Mouse (Mus musculus) G1E (cell line): ENCODE data around the gene Rimkla. TPM values are rescaled to one million over a fixed set of nuclear protein-coding genes. Genes with fewer than 3 reads are reported as not detected.

Experiments used
- ATAC-seq: 2 replicates; pipeline ENCODE4 v1.8.0; 2016; ENCODE audit warnings: mild to moderate bottlenecking; ENCODE audit not compliant: insufficient number of reproducible peaks, poor library complexity, low FRiP score, severe bottlenecking; ENCODE audit errors: extremely low read depth
- DNase-seq: peaks from one replicate; pipeline ENCODE4 v3.0.0; 2012; ENCODE audit warnings: low spot score
- H3K27me3 ChIP-seq: 2 replicates; pipeline ENCODE4 v1.6.1; 2012; ENCODE audit warnings: mild to moderate bottlenecking, low read length, inconsistent platforms; ENCODE audit not compliant: insufficient read depth
- H3K36me3 ChIP-seq: replicated peaks from 2 replicates; pipeline ENCODE3; 2012; ENCODE audit warnings: mild to moderate bottlenecking, inconsistent platforms
- H3K4me1 ChIP-seq: 2 replicates; pipeline ENCODE4 v1.6.1; 2012; ENCODE audit warnings: low read depth, low read length, inconsistent platforms, mixed read lengths; ENCODE audit not compliant: insufficient read depth
- H3K4me3 ChIP-seq: 2 replicates; pipeline ENCODE4 v1.5.1; 2012; ENCODE audit warnings: low read depth, mild to moderate bottlenecking, inconsistent platforms, low read length, moderate library complexity, mixed read lengths
- H3K9me3 ChIP-seq: replicated peaks from 2 replicates; pipeline ENCODE4 v1.6.1; 2012; ENCODE audit warnings: inconsistent platforms
- CTCF ChIP-seq: IDR thresholded peaks from 2 replicates; pipeline ENCODE4 v1.5.1; 2012; ENCODE audit warnings: low read depth, low read length, inconsistent platforms, mixed read lengths
- GATA1 ChIP-seq: IDR thresholded peaks from 2 replicates; pipeline ENCODE4 v1.6.1; 2012; ENCODE audit warnings: borderline replicate concordance, low read length, inconsistent platforms, mixed read lengths
- GATA2 ChIP-seq: IDR thresholded peaks from 2 replicates; pipeline ENCODE4 v1.6.1; 2012; ENCODE audit warnings: low read depth, low read length, inconsistent platforms, borderline replicate concordance
- POLR2AphosphoS5 ChIP-seq: IDR thresholded peaks from 2 replicates; pipeline ENCODE4 v1.6.1; 2012; ENCODE audit warnings: low read depth, low read length, inconsistent platforms; ENCODE audit not compliant: insufficient replicate concordance
- TAL1 ChIP-seq: conservative IDR thresholded peaks from 2 replicates; pipeline ENCODE4 v1.6.1; 2012; ENCODE audit warnings: low read depth, low read length, inconsistent platforms, mixed read lengths
- polyA plus RNA-seq: library from polyadenylated mRNA; stranded (reverse); fragments of >175 nt; gene quantifications from 2 replicates; pipeline ENCODE4 v1.2.3, GENCODE M21; 2012
- total RNA-seq, 2 experiments: library from RNA; stranded (forward) in 1 of 2; stranded (reverse) in 1 of 2; fragments of 200-1000 nt in 1 of 2; fragments of >200 nt in 1 of 2; fragmentation: Nextera tagmentation in 1 of 2; gene quantifications; 2 replicates each; pipeline ENCODE4 v1.2.3; 2014 to 2017

Gene Rimkla
- total and polyA plus RNA-seq, 3 experiments: not detected

DNA sequence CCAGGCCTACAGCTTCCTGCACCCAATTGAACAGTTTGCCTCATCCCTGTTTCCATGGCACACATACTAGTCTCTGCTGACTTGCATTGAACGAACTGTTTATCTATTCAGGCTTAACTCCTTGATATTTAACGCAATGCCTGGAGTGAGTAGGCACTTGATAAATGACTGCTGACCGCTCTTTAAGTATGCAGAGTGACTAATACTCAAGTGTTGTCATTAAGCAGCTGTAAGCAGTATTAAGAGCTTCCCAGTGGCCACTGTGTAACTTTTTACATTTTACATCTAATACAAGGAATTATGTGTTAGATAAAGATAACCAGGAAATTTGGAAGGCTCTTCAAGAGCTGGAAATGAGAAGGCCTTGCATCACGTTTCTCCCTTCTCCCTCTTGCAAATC is 42.7 kb upstream of the Rimkla start:
- no peak overlapping the region for H3K4me3 ChIP-seq
- TF ChIP-seq GATA2 (no peak), TAL1 (no peak), CTCF (no peak), POLR2AphosphoS5 (no peak), GATA1 (no peak)
- no peaks in the 10 kb centered on the region for H3K9me3 ChIP-seq
- peaks cover 9% of the 10 kb centered on the region; the same call in 1 of the 2 replicates for H3K27me3 ChIP-seq
- DNase-seq (no peak), ATAC-seq (no peak)
- no peaks in the 10 kb centered on the region for H3K36me3 ChIP-seq
- H3K4me1 ChIP-seq: peaks cover 7% of the 10 kb centered on the region

DNA sequence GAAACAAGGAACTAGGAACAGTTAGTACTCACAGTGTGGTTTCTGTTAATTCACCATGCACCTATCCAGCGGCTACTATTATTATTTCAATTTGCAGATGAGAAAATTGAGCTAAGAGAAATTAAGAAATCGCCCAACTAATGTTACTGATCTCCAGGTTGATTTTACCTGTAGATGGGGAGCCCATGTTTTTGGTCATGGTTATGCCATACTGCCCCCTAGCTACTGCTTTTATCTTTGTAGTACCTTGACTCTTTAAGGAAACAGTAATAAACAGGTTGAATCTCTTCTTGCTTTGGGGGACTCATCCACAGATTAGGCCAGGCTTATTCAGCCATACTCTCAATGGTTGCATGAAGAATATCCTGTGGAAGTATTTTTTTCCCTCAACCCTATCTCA is 39.4 kb upstream of the Rimkla start:
- no peak for DNase-seq
- TF ChIP-seq GATA1 (no peak), TAL1 (no peak), POLR2AphosphoS5 (no peak), CTCF (no peak), GATA2 (no peak)
- H3K4me1 ChIP-seq: peaks cover 3% of the 10 kb centered on the region; the same call in 1 of the 2 replicates
- no peak overlapping the region for H3K4me3 ChIP-seq
- ATAC-seq: no peak
- H3K27me3 ChIP-seq: peaks cover 9% of the 10 kb centered on the region; the same call in 1 of the 2 replicates
- H3K9me3 ChIP-seq: no peaks in the 10 kb centered on the region
- H3K36me3 ChIP-seq: no peaks in the 10 kb centered on the region

DNA sequence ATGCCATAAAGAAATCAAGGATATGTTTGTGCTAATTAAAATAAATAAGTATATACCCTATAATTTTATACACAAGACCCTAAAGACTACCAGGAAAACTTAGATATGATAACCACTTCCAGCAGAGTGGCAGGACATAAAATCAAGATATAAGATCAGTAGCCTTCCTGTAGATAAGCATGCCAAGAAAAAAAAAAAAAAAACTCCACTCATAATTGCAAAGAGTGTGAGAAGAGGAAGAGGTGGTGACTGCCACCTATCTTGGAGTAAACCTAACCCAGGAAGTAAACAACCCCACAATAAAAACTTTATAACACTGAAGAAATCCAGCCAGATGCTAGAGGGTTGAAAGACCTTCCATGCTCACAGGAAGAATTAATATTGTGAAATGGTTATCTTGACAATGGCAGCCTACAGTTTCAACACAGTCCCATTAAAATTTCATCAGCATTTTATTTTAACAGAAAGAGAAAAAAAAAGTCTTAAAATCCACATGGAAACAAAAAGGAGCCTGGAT is 34.0 kb upstream of the Rimkla start:
- H3K4me1 ChIP-seq: peaks cover 3% of the 10 kb centered on the region; the same call in 1 of the 2 replicates
- H3K36me3 ChIP-seq: no peaks in the 10 kb centered on the region
- peaks cover 9% of the 10 kb centered on the region for H3K27me3 ChIP-seq
- no peaks in the 10 kb centered on the region for H3K9me3 ChIP-seq
- DNase-seq (no peak), ATAC-seq (no peak)
- TF ChIP-seq POLR2AphosphoS5 (no peak), GATA2 (no peak), TAL1 (no peak), GATA1 (no peak), CTCF (no peak)
- H3K4me3 ChIP-seq: no peak overlapping the region

DNA sequence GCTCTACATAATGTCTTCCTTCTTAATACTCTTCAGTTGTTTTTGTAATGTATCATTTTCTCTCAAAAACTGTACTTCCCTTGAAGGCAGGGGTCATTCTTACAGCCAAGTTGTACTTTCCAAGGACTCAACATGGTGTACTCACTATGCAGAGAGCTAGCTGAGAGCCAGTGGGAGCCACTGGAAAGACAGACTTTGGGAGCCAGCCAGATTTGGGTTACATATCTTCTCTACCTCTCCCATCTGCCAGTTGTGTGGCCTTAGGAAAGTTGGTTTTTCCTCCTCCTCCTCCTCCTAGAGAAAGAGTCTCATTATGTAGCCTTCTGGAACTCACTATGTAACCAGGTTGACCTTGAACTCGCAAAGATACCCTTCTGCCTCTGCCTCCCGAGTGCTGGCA is 32.0 kb upstream of the Rimkla start:
- Histone ChIP-seq H3K9me3 (no peaks in the 10 kb centered on the region), H3K4me1 (no peaks in the 10 kb centered on the region), H3K36me3 (no peaks in the 10 kb centered on the region), H3K4me3 (no peak overlapping the region), H3K27me3 (peaks cover 9% of the 10 kb centered on the region)
- ATAC-seq (no peak), DNase-seq (no peak)
- TF ChIP-seq GATA2: no peak
- no peak for TF ChIP-seq POLR2AphosphoS5
- no peak for TF ChIP-seq TAL1
- TF ChIP-seq CTCF: no peak
- no peak for TF ChIP-seq GATA1

DNA sequence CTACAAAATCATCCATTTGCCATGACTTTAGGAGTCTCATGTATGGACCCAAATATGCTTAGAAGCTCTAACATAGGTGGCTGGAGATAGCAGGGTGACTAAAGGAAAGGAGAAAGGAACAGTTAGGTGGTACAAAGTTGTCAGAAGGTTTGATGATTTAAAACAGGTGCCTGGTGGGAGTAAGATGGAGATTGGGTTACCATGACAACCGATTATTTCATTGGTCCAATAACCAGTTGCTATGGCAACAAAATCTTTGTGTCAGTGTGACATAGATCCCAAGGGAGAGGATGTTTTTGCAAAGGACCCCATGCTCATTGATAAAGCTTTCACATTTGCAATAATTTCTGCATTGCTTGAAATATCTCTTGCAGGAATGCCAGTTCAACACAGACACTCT is 31.6 kb upstream of the Rimkla start:
- Histone ChIP-seq H3K4me1 (no peaks in the 10 kb centered on the region), H3K9me3 (no peaks in the 10 kb centered on the region), H3K36me3 (no peaks in the 10 kb centered on the region), H3K4me3 (no peak overlapping the region), H3K27me3 (peaks cover 9% of the 10 kb centered on the region)
- DNase-seq: no peak
- TF ChIP-seq CTCF (no peak), GATA2 (no peak), GATA1 (no peak), POLR2AphosphoS5 (no peak), TAL1 (no peak)
- no peak for ATAC-seq

DNA sequence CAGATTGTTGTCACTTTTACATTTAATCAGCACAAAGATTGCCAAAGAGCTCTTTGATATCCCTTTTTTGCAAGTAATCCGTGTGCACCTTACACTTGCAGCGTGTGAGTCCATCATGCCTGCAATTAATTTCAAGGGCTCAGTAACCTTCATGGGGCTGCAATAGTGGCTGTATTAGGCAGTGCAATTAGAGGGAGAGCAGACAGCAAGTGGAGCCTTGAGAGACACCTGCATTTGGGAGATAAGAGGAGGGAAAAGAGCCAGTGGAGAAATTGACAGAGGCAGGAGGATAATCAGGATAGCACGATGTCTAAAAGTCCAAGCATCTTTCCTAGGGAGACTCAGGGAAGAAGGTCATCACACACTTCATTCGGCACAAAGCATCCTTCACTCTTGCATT is 31.1 kb upstream of the Rimkla start:
- TF ChIP-seq GATA1 (no peak), TAL1 (no peak), GATA2 (no peak), CTCF (no peak), POLR2AphosphoS5 (no peak)
- Histone ChIP-seq H3K4me3 (no peak overlapping the region), H3K9me3 (no peaks in the 10 kb centered on the region), H3K27me3 (peaks cover 9% of the 10 kb centered on the region), H3K36me3 (no peaks in the 10 kb centered on the region), H3K4me1 (no peaks in the 10 kb centered on the region)
- ATAC-seq (no peak), DNase-seq (no peak)
